Mouse (Mus musculus): ENCODE results near the gene Homer2.

Homer2 gene

GRCm38 (mm10) chr7:81698357-81698756 is 9.0 kb downstream of the Homer2 start:
- no peak for DNase-seq (ENCODE audit: low read depth)

DNA sequence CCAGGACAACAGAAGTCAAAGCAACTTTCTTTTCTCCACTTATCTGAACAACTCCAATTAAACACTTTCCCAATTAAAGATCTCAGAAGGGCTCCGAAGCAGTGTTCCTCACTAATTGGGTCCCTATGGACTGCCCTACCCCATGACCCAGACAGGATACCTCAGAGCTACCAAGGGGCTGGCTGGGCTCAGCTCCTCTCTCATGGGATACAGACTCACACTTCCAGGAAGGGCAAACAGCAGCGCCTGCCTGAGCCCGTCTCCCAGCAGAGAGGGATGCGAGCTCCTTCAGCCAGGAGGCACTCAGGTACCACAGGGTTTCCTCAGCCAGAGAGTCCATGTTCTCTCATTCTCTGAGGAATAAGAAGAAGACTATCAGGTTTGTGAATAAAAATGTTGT is 9.4 kb downstream of the Homer2 start:
- DNase-seq (ENCODE audit: low read depth), result no peak

DNA sequence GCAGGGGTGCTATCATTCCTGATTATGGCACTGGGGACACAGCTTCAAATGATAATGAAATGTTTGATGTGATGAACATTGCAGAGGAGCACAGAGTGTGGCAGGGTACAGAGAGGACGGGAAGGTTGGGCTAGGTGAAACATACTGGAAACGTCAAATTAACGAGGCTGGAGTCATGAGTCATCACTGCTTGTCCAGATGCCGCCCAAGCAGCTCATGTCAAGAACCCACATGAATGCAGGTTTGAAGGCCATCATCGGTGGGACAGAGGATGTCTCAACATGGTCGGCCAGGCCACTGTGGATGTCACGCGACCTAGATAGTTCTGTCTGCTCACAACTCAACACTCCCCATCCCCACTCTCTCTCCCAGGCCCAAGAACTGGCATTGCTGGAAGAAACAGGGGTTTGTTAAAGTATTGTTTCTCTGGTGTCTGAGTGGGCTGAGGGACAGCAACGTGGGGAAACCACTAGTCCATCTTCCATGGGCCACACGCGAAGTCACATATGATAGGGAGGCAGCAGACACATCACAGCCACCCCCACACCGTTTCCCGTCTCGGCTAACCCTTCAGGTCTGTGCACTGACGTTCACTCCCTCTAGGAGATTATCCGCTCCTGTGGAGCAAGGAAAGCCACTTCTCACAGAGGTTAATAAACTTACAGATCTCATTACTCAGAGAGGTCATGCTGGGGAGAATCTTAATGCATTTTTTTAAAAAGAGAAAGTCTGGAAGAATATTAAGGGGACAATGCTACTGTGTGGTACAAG is 11.4 kb downstream of the Homer2 start:
- no peak for DNase-seq (ENCODE audit: low read depth)

- DNase-seq (ENCODE audit: low read depth), result no peak
Measured at GRCm38 (mm10) chr7:81691067-81691466, 16.3 kb downstream of the Homer2 start.

GRCm38 (mm10) chr7:81689116-81689681 is 18.1 kb downstream of the Homer2 start:
- no peak for DNase-seq (ENCODE audit: low read depth)

GRCm38 (mm10) chr7:81688378-81688777 is 18.9 kb downstream of the Homer2 start:
- no peak for DNase-seq (ENCODE audit: low read depth)

DNA sequence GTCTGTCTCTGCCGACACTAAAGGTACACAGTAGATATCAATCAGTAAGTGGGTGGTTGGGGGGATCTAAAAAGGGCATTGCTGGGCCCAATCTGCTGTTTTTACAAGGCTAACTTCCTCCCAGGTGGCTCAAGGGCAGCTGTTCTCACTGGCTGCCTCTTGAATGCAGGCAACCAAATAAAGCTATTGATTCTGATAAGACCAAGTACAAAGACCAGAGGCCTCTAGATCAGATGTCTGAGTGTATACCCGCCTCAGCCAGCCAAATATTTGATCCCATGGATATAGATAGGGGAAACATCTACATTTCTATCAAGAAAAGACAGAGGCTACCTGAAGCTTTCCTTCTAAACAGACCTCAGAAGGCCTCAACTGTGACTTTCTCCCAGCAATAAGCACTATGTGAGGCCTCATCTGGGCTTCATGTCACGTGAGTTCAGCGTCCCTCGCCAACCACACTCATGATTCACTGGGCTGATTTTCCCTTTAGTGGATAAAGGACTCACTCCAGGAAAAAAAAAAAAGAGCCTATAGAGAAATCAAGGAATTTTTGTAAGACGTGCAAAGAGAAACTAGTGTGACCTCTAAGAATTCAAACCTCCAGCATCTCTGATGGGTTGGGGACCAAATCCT is 19.5 kb downstream of the Homer2 start:
- DNase-seq (ENCODE audit: low read depth), result no peak

DNA sequence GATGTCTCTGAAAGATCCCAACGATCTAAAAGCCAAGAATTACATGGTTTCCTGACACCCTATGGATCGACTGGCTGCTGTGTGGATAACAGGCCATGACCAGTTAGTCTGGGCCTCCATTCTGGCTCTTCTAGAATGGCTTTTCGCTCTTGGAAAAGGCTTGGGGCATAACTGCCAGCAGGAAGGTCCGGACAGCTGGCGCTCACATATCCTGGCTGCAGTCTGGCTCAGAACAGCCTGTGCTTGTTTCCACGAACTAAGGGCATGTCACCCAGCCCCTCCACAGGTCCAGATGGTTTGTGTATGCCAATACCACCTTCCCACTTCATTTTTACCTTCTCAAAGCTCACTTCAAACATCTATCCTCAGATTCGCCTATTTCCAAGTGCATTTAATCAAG is 22.0 kb downstream of the Homer2 start:
- DNase-seq (ENCODE audit: low read depth), result no peak

- no peak for DNase-seq (ENCODE audit: low read depth)
Measured at GRCm38 (mm10) chr7:81683779-81684422, 23.4 kb downstream of the Homer2 start.

DNA sequence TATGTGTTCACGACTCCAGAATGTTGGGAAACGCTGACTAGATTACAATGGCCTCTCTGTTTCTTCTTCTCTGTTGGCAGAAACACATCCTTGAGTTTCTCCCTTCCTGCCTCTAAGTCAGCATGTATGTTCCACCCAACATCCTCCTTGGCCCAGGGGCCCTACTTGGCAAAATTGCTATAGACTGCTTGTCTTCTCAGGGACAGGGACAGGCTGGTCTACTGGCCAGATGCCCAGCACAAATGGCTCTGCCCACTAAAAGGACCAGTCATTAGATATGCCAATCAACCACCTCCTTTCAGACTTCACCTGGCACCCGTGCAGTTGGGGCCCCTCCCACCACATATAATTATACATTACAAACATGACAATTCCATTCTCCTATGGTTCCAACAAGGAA is 25.9 kb downstream of the Homer2 start:
- DNase-seq (ENCODE audit: low read depth), result no peak

GRCm38 (mm10) chr7:81673359-81674013 is 33.8 kb downstream of the Homer2 start:
- DNase-seq (ENCODE audit: low read depth), result no peak

DNA sequence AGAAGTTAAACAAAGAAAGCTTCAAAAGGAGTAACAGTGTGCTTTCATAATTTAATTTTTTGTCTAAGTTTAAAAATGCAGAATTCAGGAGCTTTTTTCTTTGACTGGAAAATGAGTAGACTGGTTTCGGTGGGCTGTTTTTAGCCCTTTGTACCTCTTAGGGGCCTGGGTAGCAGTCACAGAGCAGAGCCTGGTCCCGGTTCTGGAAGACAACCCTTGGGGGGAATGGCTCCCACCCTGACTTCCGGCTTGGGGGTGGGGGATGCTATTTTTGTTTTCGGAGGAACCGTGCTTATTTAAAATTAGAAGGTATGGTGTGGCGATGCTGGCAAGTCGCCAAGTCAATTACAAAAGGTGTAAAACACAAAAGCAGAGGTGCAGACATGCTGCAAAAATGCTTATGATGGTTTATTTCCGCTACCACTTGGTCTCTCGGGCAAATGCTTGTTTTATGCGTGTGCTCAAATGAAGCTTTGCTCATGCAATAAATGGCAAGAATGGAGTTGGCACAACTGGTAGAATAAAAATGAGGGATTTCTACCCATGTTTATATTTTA is 34.5 kb downstream of the Homer2 start:
- no peak for DNase-seq (ENCODE audit: low read depth)

DNA sequence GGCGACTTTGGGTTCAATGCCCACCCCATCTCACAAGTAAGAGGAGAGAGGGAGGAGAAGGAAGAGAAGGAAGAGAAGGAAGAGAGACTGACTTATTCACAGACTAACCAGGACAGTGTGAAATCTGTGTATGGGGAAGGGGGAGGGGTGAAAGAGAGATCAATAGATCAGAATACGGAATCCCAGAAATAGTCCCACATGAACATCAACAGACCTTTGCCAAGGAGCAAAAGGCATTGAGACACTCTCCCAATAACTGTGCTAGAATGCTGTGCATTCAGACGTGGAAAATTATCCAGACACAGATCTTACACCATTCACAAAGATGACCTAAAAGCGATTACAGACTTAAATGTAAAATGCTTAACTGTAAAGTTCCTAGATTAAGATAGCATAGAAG is 40.2 kb downstream of the Homer2 start:
- DNase-seq (ENCODE audit: low read depth), result no peak

DNA sequence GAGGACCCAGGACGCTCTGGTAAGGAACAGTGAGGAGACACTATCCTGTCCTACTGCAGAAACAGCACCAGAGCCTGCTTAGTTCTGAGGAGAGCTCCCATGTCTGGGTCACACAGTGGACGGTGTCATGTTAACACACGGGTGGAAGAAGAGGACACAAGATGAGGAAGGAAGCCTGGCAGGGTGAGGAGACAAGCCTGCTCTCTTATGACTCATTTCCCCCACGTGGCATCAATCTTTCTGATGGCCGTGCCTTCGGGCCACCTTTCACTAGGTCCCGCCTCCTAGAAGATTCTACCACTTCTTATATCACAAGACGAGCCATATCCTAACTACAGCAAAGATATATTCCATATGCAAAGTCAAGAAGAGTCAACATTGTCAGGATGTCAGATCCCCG is 40.7 kb downstream of the Homer2 start:
- no peak for DNase-seq (ENCODE audit: low read depth)

GRCm38 (mm10) chr7:81663057-81663456 is 44.3 kb downstream of the Homer2 start:
- DNase-seq (ENCODE audit: low read depth), result no peak

DNA sequence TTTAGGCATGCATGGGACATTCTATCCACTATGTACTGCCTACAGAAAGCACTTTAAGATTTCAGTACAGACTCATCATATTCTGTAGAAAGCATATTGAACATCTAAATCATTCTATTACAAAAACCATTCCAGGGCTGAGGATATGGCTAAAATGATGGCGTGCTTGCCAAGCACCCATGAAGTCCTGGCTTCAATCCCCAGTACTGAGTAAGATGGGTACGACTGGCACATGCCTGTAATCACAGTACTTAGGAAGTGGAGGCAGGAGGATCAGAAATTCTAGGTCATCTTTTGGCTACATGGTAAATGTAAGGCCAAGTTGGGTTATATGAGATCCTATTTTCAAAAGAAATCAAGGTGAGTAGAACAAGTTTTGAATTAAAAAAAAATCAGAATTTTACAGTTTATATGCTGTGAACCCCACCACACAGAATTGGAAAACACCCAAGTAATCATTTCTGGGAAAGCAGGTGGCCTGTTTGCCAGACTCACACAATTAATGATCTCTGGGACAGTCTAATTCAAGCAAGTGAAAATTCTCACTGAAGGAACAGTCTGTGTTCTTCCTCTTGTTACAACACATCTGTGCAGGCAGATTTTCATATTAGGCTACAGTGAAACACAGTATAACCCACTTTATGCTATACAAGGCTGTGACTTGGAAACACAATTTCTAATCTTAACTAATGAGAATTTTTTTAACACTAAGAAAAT is 49.5 kb downstream of the Homer2 start:
- no peak for DNase-seq (ENCODE audit: low read depth)

- no peak for DNase-seq (ENCODE audit: low read depth)
Measured at GRCm38 (mm10) chr7:81657055-81657454, 50.3 kb downstream of the Homer2 start.

GRCm38 (mm10) chr7:81656635-81657034 is 50.7 kb downstream of the Homer2 start:
- no peak for DNase-seq (ENCODE audit: low read depth)

DNA sequence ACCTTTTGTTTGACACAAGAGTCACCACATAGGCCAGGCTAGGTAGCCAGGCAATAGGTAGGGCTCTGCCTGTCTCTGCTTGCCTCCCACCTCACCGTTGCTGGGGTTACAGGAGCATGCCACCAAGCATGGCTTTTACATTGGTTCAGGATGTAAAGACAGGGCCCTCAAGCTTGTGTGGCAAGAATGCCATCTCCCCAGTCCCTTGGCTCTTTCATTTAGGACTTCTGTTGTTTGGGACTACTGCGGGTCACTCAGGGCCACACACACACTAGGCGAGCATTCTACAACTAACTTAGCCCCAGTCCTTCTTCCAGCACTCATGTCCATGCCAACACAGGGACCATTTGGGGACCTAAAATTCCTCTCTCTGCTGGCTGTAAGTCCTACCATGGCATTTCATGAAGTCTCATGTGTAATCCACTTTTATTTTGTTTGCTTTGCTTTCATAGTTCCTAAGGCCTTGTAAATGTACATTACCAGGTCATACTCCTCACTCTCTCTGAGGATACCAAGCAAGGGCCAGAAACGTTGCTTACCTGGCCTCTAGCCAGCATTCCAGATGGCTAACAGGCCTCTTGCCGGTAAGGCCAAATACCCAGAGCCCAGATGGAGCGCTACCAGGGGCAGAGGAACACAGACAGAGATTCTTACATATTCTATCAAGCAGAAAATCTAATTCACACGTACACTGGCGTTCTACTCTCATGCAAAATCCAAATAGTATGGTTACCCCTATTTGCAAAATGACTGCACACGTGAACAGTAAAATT is 52.2 kb downstream of the Homer2 start:
- no peak for DNase-seq (ENCODE audit: low read depth)

GRCm38 (mm10) chr7:81653988-81654387 is 53.3 kb downstream of the Homer2 start:
- DNase-seq (ENCODE audit: low read depth), result no peak

DNA sequence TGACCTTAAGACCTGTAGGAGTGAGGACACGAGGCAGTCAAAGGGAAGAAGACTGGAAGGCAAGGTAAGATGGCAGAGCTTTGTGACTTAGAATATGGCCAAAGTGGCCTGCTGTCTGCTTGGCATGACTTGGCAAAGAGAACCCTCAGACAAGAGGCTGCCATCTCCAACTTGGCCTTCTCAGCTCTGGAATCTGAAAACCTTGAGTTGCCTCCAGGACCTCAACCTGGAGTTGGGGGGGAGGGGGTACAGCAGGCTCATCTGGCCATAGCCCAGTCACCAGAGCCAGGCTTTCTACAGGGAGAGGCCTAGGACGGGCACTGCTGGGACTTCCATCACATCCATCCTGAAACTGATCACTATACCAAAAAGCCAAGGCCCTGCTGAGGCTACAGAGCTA is 55.0 kb downstream of the Homer2 start:
- no peak for DNase-seq (ENCODE audit: low read depth)

All from naive thymus-derived CD4-positive, alpha-beta T cell, adult 2 months (primary cell).